Mouse (Mus musculus): ENCODE results near the gene Pom121l2.

GRCm38 (mm10) chr13:22001346-22001745, 20.4 kb downstream of the Pom121l2 start:
- TF ChIP-seq POLR2A (IDR thresholded peaks at IDR 0.05; ENCODE audit: borderline replicate concordance, low read depth, low read length) (no peak), CTCF (IDR thresholded peaks at IDR 0.05; ENCODE audit: low read depth, low read length) (no peak)
